Mouse (Mus musculus): ENCODE measurements around the gene 4933424G06Rik. TPM values are rescaled to one million over a fixed set of nuclear protein-coding genes. Genes with fewer than 3 reads are reported as not detected.

4933424G06Rik gene
- total and polyA plus RNA-seq, 2 experiments = not detected

GRCm38 (mm10) chr1:36743046-36743445 is 33.1 kb downstream of the 4933424G06Rik start:
- Histone ChIP-seq H3K27ac (replicated peaks; ENCODE audit: insufficient read depth, low read depth, low read length) (no peak overlapping the region), H3K4me3 (ENCODE audit: insufficient read depth, low read depth, low read length) (no peak overlapping the region), H3K79me2 (ENCODE audit: control insufficient read depth, insufficient read depth, low read length) (no peaks in the 10 kb centered on the region), H3K4me1 (ENCODE audit: control insufficient read depth, insufficient read depth, low read length) (no peaks in the 10 kb centered on the region), H3K36me3 (ENCODE audit: control insufficient read depth, insufficient read depth, low read length) (no peaks in the 10 kb centered on the region), H3K9ac (ENCODE audit: low read depth, low read length) (no peak overlapping the region), H3K27me3 (ENCODE audit: control insufficient read depth, insufficient read depth, low read length) (no peaks in the 10 kb centered on the region; the same call in 1 of the 2 replicates)
- no peak for DNase-seq (ENCODE audit: extremely low read depth, low read depth, low spot score)
- 69% methylated on average over 9 of the region's 9 CpGs for WGBS
- TF ChIP-seq CTCF (IDR thresholded peaks at IDR 0.05; ENCODE audit: low read depth, low read length) (no peak), POLR2A (IDR thresholded peaks at IDR 0.05; ENCODE audit: extremely low read depth, insufficient read depth, low read length) (no peak)

GRCm38 (mm10) chr1:36744268-36744944 is 34.5 kb downstream of the 4933424G06Rik start:
- Histone ChIP-seq H3K9ac (ENCODE audit: low read depth, low read length) (no peak overlapping the region), H3K4me1 (ENCODE audit: control insufficient read depth, insufficient read depth, low read length) (no peaks in the 10 kb centered on the region), H3K4me3 (ENCODE audit: insufficient read depth, low read depth, low read length) (no peak overlapping the region), H3K79me2 (ENCODE audit: control insufficient read depth, insufficient read depth, low read length) (no peaks in the 10 kb centered on the region), H3K36me3 (ENCODE audit: control insufficient read depth, insufficient read depth, low read length) (no peaks in the 10 kb centered on the region), H3K27me3 (ENCODE audit: control insufficient read depth, insufficient read depth, low read length) (no peaks in the 10 kb centered on the region; the same call in 1 of the 2 replicates), H3K27ac (replicated peaks; ENCODE audit: insufficient read depth, low read depth, low read length) (no peak overlapping the region)
- WGBS = 28% methylated on average over 17 of the region's 17 CpGs
- TF ChIP-seq CTCF (IDR thresholded peaks at IDR 0.05; ENCODE audit: low read depth, low read length) (peak; percentile 82), POLR2A (IDR thresholded peaks at IDR 0.05; ENCODE audit: extremely low read depth, insufficient read depth, low read length) (no peak)
- DNase-seq (ENCODE audit: extremely low read depth, low read depth, low spot score) = peak; percentile 31

- TF ChIP-seq POLR2A (IDR thresholded peaks at IDR 0.05; ENCODE audit: extremely low read depth, insufficient read depth, low read length) (no peak), CTCF (IDR thresholded peaks at IDR 0.05; ENCODE audit: low read depth, low read length) (no peak)
- Histone ChIP-seq H3K79me2 (ENCODE audit: control insufficient read depth, insufficient read depth, low read length) (no peaks in the 10 kb centered on the region), H3K36me3 (ENCODE audit: control insufficient read depth, insufficient read depth, low read length) (no peaks in the 10 kb centered on the region), H3K9ac (ENCODE audit: low read depth, low read length) (no peak overlapping the region), H3K4me1 (ENCODE audit: control insufficient read depth, insufficient read depth, low read length) (no peaks in the 10 kb centered on the region), H3K27ac (replicated peaks; ENCODE audit: insufficient read depth, low read depth, low read length) (no peak overlapping the region), H3K27me3 (ENCODE audit: control insufficient read depth, insufficient read depth, low read length) (no peaks in the 10 kb centered on the region), H3K4me3 (ENCODE audit: insufficient read depth, low read depth, low read length) (no peak overlapping the region)
- no peak for DNase-seq (ENCODE audit: extremely low read depth, low read depth, low spot score)
- WGBS = 70% methylated on average over 4 of the region's 4 CpGs
These were observed 35.7 kb downstream of the 4933424G06Rik start for GRCm38 (mm10) chr1:36745661-36746060.

GRCm38 (mm10) chr1:36746452-36746851 is 36.5 kb downstream of the 4933424G06Rik start:
- no peak overlapping the region for H3K4me3 ChIP-seq (ENCODE audit: insufficient read depth, low read depth, low read length)
- 48% methylated on average over 15 of the region's 15 CpGs for WGBS
- no peaks in the 10 kb centered on the region for H3K79me2 ChIP-seq (ENCODE audit: control insufficient read depth, insufficient read depth, low read length)
- H3K9ac ChIP-seq (ENCODE audit: low read depth, low read length) = no peak overlapping the region
- DNase-seq (ENCODE audit: extremely low read depth, low read depth, low spot score) = no peak
- H3K4me1 ChIP-seq (ENCODE audit: control insufficient read depth, insufficient read depth, low read length) = no peaks in the 10 kb centered on the region
- H3K27me3 ChIP-seq (ENCODE audit: control insufficient read depth, insufficient read depth, low read length) = no peaks in the 10 kb centered on the region
- H3K27ac ChIP-seq (replicated peaks; ENCODE audit: insufficient read depth, low read depth, low read length) = no peak overlapping the region
- TF ChIP-seq CTCF (IDR thresholded peaks at IDR 0.05; ENCODE audit: low read depth, low read length) (peak; percentile 71), POLR2A (IDR thresholded peaks at IDR 0.05; ENCODE audit: extremely low read depth, insufficient read depth, low read length) (no peak)
- H3K36me3 ChIP-seq (ENCODE audit: control insufficient read depth, insufficient read depth, low read length) = no peaks in the 10 kb centered on the region

GRCm38 (mm10) chr1:36753932-36754675 is 44.2 kb downstream of the 4933424G06Rik start:
- 57% methylated on average over 6 of the region's 6 CpGs for WGBS
- DNase-seq (ENCODE audit: extremely low read depth, low read depth, low spot score) = no peak
- Histone ChIP-seq H3K79me2 (ENCODE audit: control insufficient read depth, insufficient read depth, low read length) (no peaks in the 10 kb centered on the region), H3K4me1 (ENCODE audit: control insufficient read depth, insufficient read depth, low read length) (no peaks in the 10 kb centered on the region), H3K27ac (replicated peaks; ENCODE audit: insufficient read depth, low read depth, low read length) (no peak overlapping the region), H3K27me3 (ENCODE audit: control insufficient read depth, insufficient read depth, low read length) (no peaks in the 10 kb centered on the region), H3K36me3 (ENCODE audit: control insufficient read depth, insufficient read depth, low read length) (no peaks in the 10 kb centered on the region), H3K4me3 (ENCODE audit: insufficient read depth, low read depth, low read length) (no peak overlapping the region), H3K9ac (ENCODE audit: low read depth, low read length) (no peak overlapping the region)
- no peak for TF ChIP-seq POLR2A (IDR thresholded peaks at IDR 0.05; ENCODE audit: extremely low read depth, insufficient read depth, low read length)
- TF ChIP-seq CTCF (IDR thresholded peaks at IDR 0.05; ENCODE audit: low read depth, low read length) = no peak

GRCm38 (mm10) chr1:36758553-36758952 is 48.6 kb downstream of the 4933424G06Rik start:
- TF ChIP-seq CTCF (IDR thresholded peaks at IDR 0.05; ENCODE audit: low read depth, low read length) (no peak), POLR2A (IDR thresholded peaks at IDR 0.05; ENCODE audit: extremely low read depth, insufficient read depth, low read length) (no peak)
- no peaks in the 10 kb centered on the region for H3K4me1 ChIP-seq (ENCODE audit: control insufficient read depth, insufficient read depth, low read length)
- WGBS = 89% methylated on average over 9 of the region's 9 CpGs

More at GRCm38 (mm10) chr1:36758553-36758952, 48.6 kb downstream of the 4933424G06Rik start:
- no peaks in the 10 kb centered on the region for H3K36me3 ChIP-seq (ENCODE audit: control insufficient read depth, insufficient read depth, low read length)
- H3K79me2 ChIP-seq (ENCODE audit: control insufficient read depth, insufficient read depth, low read length) = no peaks in the 10 kb centered on the region
- no peak for DNase-seq (ENCODE audit: extremely low read depth, low read depth, low spot score)
- no peak overlapping the region for H3K9ac ChIP-seq (ENCODE audit: low read depth, low read length)
- H3K27me3 ChIP-seq (ENCODE audit: control insufficient read depth, insufficient read depth, low read length) = no peaks in the 10 kb centered on the region
- H3K4me3 ChIP-seq (ENCODE audit: insufficient read depth, low read depth, low read length) = no peak overlapping the region
- H3K27ac ChIP-seq (replicated peaks; ENCODE audit: insufficient read depth, low read depth, low read length) = no peak overlapping the region
